Mouse (Mus musculus): Measurements from ENCODE around the gene Ppef2.

The Ppef2 gene

GRCm38 (mm10) chr5:92239333-92240232, 16.5 kb downstream of the Ppef2 start:
- peak; percentile 64 to 86 for DNase-seq (ENCODE audit: low spot score in 2 of 2)

- no peak for DNase-seq (ENCODE audit: low spot score in 2 of 2)
These were observed 21.0 kb downstream of the Ppef2 start for GRCm38 (mm10) chr5:92234939-92235557.

- no peak for DNase-seq (ENCODE audit: low spot score in 2 of 2)
These were observed 22.7 kb downstream of the Ppef2 start for GRCm38 (mm10) chr5:92233366-92233765.

GRCm38 (mm10) chr5:92231836-92232235, 24.2 kb downstream of the Ppef2 start:
- DNase-seq (ENCODE audit: low spot score in 2 of 2) = no peak

- no peak for DNase-seq (ENCODE audit: low spot score in 2 of 2)
These were observed 25.8 kb downstream of the Ppef2 start for GRCm38 (mm10) chr5:92230306-92230705.

- DNase-seq (ENCODE audit: low spot score in 2 of 2) = no peak
These were observed 26.6 kb downstream of the Ppef2 start for GRCm38 (mm10) chr5:92229514-92229913.

GRCm38 (mm10) chr5:92228776-92229175, 27.3 kb downstream of the Ppef2 start:
- DNase-seq (ENCODE audit: low spot score in 2 of 2) = no peak

- DNase-seq (ENCODE audit: low spot score in 2 of 2) = no peak
These were observed 28.3 kb downstream of the Ppef2 start for GRCm38 (mm10) chr5:92227782-92228181.

GRCm38 (mm10) chr5:92220287-92220902, 35.7 kb downstream of the Ppef2 start:
- DNase-seq (ENCODE audit: low spot score in 2 of 2) = no peak

GRCm38 (mm10) chr5:92219826-92220225, 36.3 kb downstream of the Ppef2 start:
- no peak for DNase-seq (ENCODE audit: low spot score in 2 of 2)

- DNase-seq (ENCODE audit: low spot score in 2 of 2) = no peak
These were observed 36.9 kb downstream of the Ppef2 start for GRCm38 (mm10) chr5:92218915-92219793.

GRCm38 (mm10) chr5:92215308-92215707, 40.8 kb downstream of the Ppef2 start, which contains the start of gene U90926:
Gene U90926, minus strand, starts transcription at chr5:92215408.
- no peak for DNase-seq (ENCODE audit: low spot score in 2 of 2)

GRCm38 (mm10) chr5:92212231-92212630, 43.8 kb downstream of the Ppef2 start:
- DNase-seq (ENCODE audit: low spot score in 2 of 2) = no peak

- DNase-seq (ENCODE audit: low spot score in 2 of 2) = no peak
These were observed 45.9 kb downstream of the Ppef2 start for GRCm38 (mm10) chr5:92210205-92210604.

GRCm38 (mm10) chr5:92206121-92206520, 50.0 kb downstream of the Ppef2 start:
- DNase-seq (ENCODE audit: low spot score in 2 of 2) = no peak

- no peak for DNase-seq (ENCODE audit: low spot score in 2 of 2)
These were observed 50.4 kb downstream of the Ppef2 start for GRCm38 (mm10) chr5:92205706-92206105.

GRCm38 (mm10) chr5:92205184-92205583, 50.9 kb downstream of the Ppef2 start:
- DNase-seq (ENCODE audit: low spot score in 2 of 2) = no peak

- DNase-seq (ENCODE audit: low spot score in 2 of 2) = no peak
These were observed 51.7 kb downstream of the Ppef2 start for GRCm38 (mm10) chr5:92204162-92205036.

- no peak for DNase-seq (ENCODE audit: low spot score in 2 of 2)
These were observed 57.8 kb downstream of the Ppef2 start for GRCm38 (mm10) chr5:92198266-92198665.
